Mouse (Mus musculus): ENCODE data around the gene Cbx7. TPM values are rescaled to one million over a fixed set of nuclear protein-coding genes. Genes with fewer than 3 reads are reported as not detected.

Gene Cbx7
- polyA plus RNA-seq, 1 experiment from 2014 or later = 4.7 TPM

GRCm38 (mm10) chr15:79891436-79892212 is 79.3 kb downstream of the Cbx7 start, which contains the start of gene Apobec3:
Gene Apobec3, plus strand, starts transcription at chr15:79891659.
- H3K9ac ChIP-seq (ENCODE audit: low read depth, low read length) = peak within 1 kb of the TSS; percentile 60
- 2% methylated on average over 20 of the region's 20 CpGs for WGBS
- H3K36me3 ChIP-seq (ENCODE audit: control insufficient read depth, insufficient read depth, low read length) = no peaks in the 10 kb centered on the region
- no peak within 1 kb of the TSS for H3K27ac ChIP-seq (ENCODE audit: low read depth, low read length)
- H3K9me3 ChIP-seq (ENCODE audit: control insufficient read depth, low read length) = no peaks in the 10 kb centered on the region
- peak; percentile 20; the same call in 1 of the 2 replicates for ATAC-seq
- H3K4me1 ChIP-seq (ENCODE audit: control insufficient read depth, insufficient read depth, low read depth, low read length) = peaks cover 5% of the 10 kb centered on the region
- peak within 1 kb of the TSS; percentile 61 for H3K4me2 ChIP-seq (ENCODE audit: low read length)
- H3K27me3 ChIP-seq (replicated peaks; ENCODE audit: control insufficient read depth, insufficient read depth, low read length) = peaks cover 2% of the 10 kb centered on the region; the same call in 1 of the 2 replicates
- H3K4me3 ChIP-seq (ENCODE audit: low read length) = peak within 1 kb of the TSS; percentile 37

- 78% methylated on average over 5 of the region's 5 CpGs for WGBS
- no peak overlapping the region for H3K4me2 ChIP-seq (ENCODE audit: low read length)
- H3K9ac ChIP-seq (ENCODE audit: low read depth, low read length) = no peak overlapping the region
- no peak for ATAC-seq
- H3K27ac ChIP-seq (ENCODE audit: low read depth, low read length) = 0 out of 2 replicates have a peak overlapping the region, but pooled peaks have one; percentile 29
- H3K36me3 ChIP-seq (ENCODE audit: control insufficient read depth, insufficient read depth, low read length) = no peaks in the 10 kb centered on the region
- no peaks in the 10 kb centered on the region; the same call in none of the 2 replicates for H3K4me1 ChIP-seq (ENCODE audit: control insufficient read depth, insufficient read depth, low read depth, low read length)
- no peaks in the 10 kb centered on the region for H3K27me3 ChIP-seq (replicated peaks; ENCODE audit: control insufficient read depth, insufficient read depth, low read length)
- no peaks in the 10 kb centered on the region for H3K9me3 ChIP-seq (ENCODE audit: control insufficient read depth, low read length)
- no peak overlapping the region for H3K4me3 ChIP-seq (ENCODE audit: low read length)
These were observed 86.1 kb downstream of the Cbx7 start for GRCm38 (mm10) chr15:79884820-79885219.

- H3K4me3 ChIP-seq (ENCODE audit: low read length) = peak overlapping the region; percentile 48
- H3K27me3 ChIP-seq (replicated peaks; ENCODE audit: control insufficient read depth, insufficient read depth, low read length) = no peaks in the 10 kb centered on the region
- H3K27ac ChIP-seq (ENCODE audit: low read depth, low read length) = peak overlapping the region; percentile 96
- peak; percentile 92 for ATAC-seq
- WGBS = under 1% methylated on average over 30 of the region's 30 CpGs
- H3K9me3 ChIP-seq (ENCODE audit: control insufficient read depth, low read length) = no peaks in the 10 kb centered on the region
- H3K4me2 ChIP-seq (ENCODE audit: low read length) = peak overlapping the region; percentile 85
- H3K4me1 ChIP-seq (ENCODE audit: control insufficient read depth, insufficient read depth, low read depth, low read length) = peaks cover 3% of the 10 kb centered on the region
- H3K36me3 ChIP-seq (ENCODE audit: control insufficient read depth, insufficient read depth, low read length) = no peaks in the 10 kb centered on the region
- H3K9ac ChIP-seq (ENCODE audit: low read depth, low read length) = peak overlapping the region; percentile 80
These were observed 87.5 kb downstream of the Cbx7 start for GRCm38 (mm10) chr15:79883352-79883822.

- H3K9ac ChIP-seq (ENCODE audit: low read depth, low read length) = peak overlapping the region; percentile 80
- H3K27me3 ChIP-seq (replicated peaks; ENCODE audit: control insufficient read depth, insufficient read depth, low read length) = no peaks in the 10 kb centered on the region
- H3K36me3 ChIP-seq (ENCODE audit: control insufficient read depth, insufficient read depth, low read length) = no peaks in the 10 kb centered on the region
- H3K4me1 ChIP-seq (ENCODE audit: control insufficient read depth, insufficient read depth, low read depth, low read length) = peaks cover 3% of the 10 kb centered on the region
- 13% methylated on average over 19 of the region's 19 CpGs for WGBS
- peak overlapping the region; percentile 96 for H3K27ac ChIP-seq (ENCODE audit: low read depth, low read length)
- peak overlapping the region; percentile 48 for H3K4me3 ChIP-seq (ENCODE audit: low read length)
- peak overlapping the region; percentile 85 for H3K4me2 ChIP-seq (ENCODE audit: low read length)
- peak; percentile 83 for ATAC-seq
- H3K9me3 ChIP-seq (ENCODE audit: control insufficient read depth, low read length) = no peaks in the 10 kb centered on the region
These were observed 88.2 kb downstream of the Cbx7 start for GRCm38 (mm10) chr15:79882623-79883267.

GRCm38 (mm10) chr15:79880477-79880876 is 90.4 kb downstream of the Cbx7 start:
- no peak overlapping the region for H3K4me2 ChIP-seq (ENCODE audit: low read length)
- no peak for ATAC-seq
- no peak overlapping the region for H3K9ac ChIP-seq (ENCODE audit: low read depth, low read length)
- no peaks in the 10 kb centered on the region for H3K27me3 ChIP-seq (replicated peaks; ENCODE audit: control insufficient read depth, insufficient read depth, low read length)
- 74% methylated on average over 3 of the region's 3 CpGs for WGBS
- H3K27ac ChIP-seq (ENCODE audit: low read depth, low read length) = no peak overlapping the region
- no peaks in the 10 kb centered on the region for H3K9me3 ChIP-seq (ENCODE audit: control insufficient read depth, low read length)
- H3K36me3 ChIP-seq (ENCODE audit: control insufficient read depth, insufficient read depth, low read length) = no peaks in the 10 kb centered on the region
- H3K4me3 ChIP-seq (ENCODE audit: low read length) = no peak overlapping the region
- H3K4me1 ChIP-seq (ENCODE audit: control insufficient read depth, insufficient read depth, low read depth, low read length) = peaks cover 3% of the 10 kb centered on the region

GRCm38 (mm10) chr15:79879319-79879718 is 91.6 kb downstream of the Cbx7 start:
- Histone ChIP-seq H3K27me3 (replicated peaks; ENCODE audit: control insufficient read depth, insufficient read depth, low read length) (no peaks in the 10 kb centered on the region), H3K9ac (ENCODE audit: low read depth, low read length) (peak overlapping the region; percentile 9; the same call in 1 of the 2 replicates), H3K27ac (ENCODE audit: low read depth, low read length) (peak overlapping the region; percentile 71), H3K4me1 (ENCODE audit: control insufficient read depth, insufficient read depth, low read depth, low read length) (peaks cover 3% of the 10 kb centered on the region), H3K9me3 (ENCODE audit: control insufficient read depth, low read length) (no peaks in the 10 kb centered on the region), H3K4me3 (ENCODE audit: low read length) (no peak overlapping the region), H3K4me2 (ENCODE audit: low read length) (peak overlapping the region; percentile 34; the same call in 1 of the 2 replicates), H3K36me3 (ENCODE audit: control insufficient read depth, insufficient read depth, low read length) (no peaks in the 10 kb centered on the region)
- ATAC-seq = 0 out of 2 replicates have a peak, but pooled peaks have one; percentile 32
- 43% methylated on average over 13 of the region's 13 CpGs for WGBS

GRCm38 (mm10) chr15:79878725-79879136 is 92.2 kb downstream of the Cbx7 start:
- Histone ChIP-seq H3K27ac (ENCODE audit: low read depth, low read length) (peak overlapping the region; percentile 71), H3K27me3 (replicated peaks; ENCODE audit: control insufficient read depth, insufficient read depth, low read length) (no peaks in the 10 kb centered on the region), H3K36me3 (ENCODE audit: control insufficient read depth, insufficient read depth, low read length) (no peaks in the 10 kb centered on the region), H3K9ac (ENCODE audit: low read depth, low read length) (no peak overlapping the region; the same call in 1 of the 2 replicates), H3K9me3 (ENCODE audit: control insufficient read depth, low read length) (no peaks in the 10 kb centered on the region), H3K4me3 (ENCODE audit: low read length) (no peak overlapping the region), H3K4me2 (ENCODE audit: low read length) (peak overlapping the region; percentile 34; the same call in 1 of the 2 replicates), H3K4me1 (ENCODE audit: control insufficient read depth, insufficient read depth, low read depth, low read length) (peaks cover 3% of the 10 kb centered on the region)
- ATAC-seq = no peak
- 64% methylated on average over 6 of the region's 6 CpGs for WGBS

DNA sequence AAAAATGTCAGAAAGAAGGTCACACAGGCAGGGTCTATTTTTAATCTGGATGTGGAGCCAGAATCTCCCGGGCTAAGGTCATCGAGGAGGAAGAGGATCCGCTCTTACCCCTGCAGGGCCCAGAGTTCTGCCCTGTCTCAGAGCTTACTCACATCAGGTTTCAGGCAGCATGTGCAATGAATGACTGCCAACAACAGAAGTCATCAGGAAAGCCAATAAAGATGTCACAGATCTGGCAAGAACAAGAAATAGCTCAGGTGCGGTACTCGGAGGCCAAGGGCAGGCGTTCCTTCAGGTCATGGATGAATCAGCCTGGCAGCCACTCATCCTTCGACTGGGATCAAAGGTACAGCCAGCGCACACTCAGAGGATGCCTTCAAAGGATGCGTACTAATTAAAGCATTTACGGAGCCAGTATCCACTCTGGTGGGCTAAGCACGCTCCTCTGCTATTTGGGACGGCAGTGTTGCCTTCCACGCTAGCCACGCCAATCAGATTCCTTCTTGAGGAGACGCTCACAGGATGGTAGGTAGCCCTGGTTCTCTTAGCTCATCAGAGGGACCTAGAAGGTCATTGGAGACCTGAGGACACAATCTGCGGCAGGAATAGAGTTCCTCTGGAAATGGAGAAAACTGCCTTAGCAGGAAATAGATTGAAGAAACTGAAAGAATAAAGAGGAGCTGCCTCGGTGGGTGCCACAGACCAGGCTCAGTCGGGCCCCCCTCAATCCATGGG is 95.5 kb downstream of the Cbx7 start:
- Histone ChIP-seq H3K27ac (ENCODE audit: low read depth, low read length) (no peak overlapping the region), H3K9ac (ENCODE audit: low read depth, low read length) (no peak overlapping the region), H3K9me3 (ENCODE audit: control insufficient read depth, low read length) (no peaks in the 10 kb centered on the region), H3K4me3 (ENCODE audit: low read length) (no peak overlapping the region), H3K27me3 (replicated peaks; ENCODE audit: control insufficient read depth, insufficient read depth, low read length) (no peaks in the 10 kb centered on the region), H3K36me3 (ENCODE audit: control insufficient read depth, insufficient read depth, low read length) (no peaks in the 10 kb centered on the region), H3K4me2 (ENCODE audit: low read length) (no peak overlapping the region), H3K4me1 (ENCODE audit: control insufficient read depth, insufficient read depth, low read depth, low read length) (peaks cover 3% of the 10 kb centered on the region; the same call in 1 of the 2 replicates)
- WGBS = 86% methylated on average over 18 of the region's 18 CpGs
- no peak for ATAC-seq
